Mouse (Mus musculus) MN1 (cell line): ENCODE results near the gene Trim54.

ENCODE experiments used
- DNase-seq: peaks from one replicate; pipeline ENCODE4 v3.0.0-alpha.2; 2016; ENCODE audit warnings: low spot score

Trim54 gene

DNA sequence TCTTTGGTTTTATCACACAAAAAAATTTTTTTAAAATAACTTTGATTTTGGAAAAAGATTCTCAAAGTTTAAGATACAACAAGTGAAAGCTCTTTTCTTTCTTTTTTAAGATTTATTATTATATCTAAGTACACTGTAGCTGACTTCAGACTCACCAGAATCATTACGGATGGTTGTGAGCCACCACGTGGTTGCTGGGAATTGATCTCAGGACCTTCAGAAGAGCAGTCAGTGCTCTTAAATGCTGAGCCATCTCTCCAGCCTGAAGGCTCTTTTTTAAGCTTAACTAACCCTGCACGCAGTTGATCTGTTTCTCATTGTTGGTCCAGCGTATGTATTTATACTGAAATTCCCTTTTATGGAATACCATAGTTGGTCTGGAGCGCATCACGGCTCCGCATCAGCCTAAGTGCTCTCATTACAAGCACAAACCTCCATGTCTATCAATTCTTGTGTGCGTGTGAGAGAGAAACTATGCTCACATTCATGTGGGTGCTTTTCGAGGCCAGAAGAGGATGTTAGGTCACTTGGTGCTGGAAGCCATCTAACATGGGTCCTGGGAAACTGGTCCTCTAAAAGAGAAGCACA, 64.8 kb downstream of the Trim54 start:
- no peak for DNase-seq

DNA sequence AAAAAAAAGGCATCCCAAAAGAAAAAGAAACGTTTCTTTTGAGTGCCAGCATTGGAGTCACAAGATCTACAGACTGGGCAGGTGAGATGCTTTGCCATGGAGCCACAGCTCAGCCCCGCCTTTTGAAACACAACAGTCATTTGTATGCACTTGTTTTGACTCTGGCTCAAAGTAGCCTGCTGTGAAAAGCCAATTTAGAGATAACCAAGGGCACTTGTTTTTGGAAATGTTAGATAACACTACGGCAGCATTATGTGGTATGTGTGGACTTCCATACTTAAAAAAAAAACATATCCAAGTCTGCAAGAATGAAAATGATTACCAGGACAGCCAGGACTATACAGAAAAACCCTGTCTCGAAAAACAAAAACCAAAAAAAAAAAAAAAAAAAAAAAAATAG, 67.2 kb downstream of the Trim54 start:
- no peak for DNase-seq
